Mouse (Mus musculus) thymus, adult 2 months (tissue): Measurements from ENCODE around the gene Mtmr3.

Experiments used
- CTCF ChIP-seq: fragments of 200-500 bp; IDR thresholded peaks from 2 replicates; pipeline ENCODE4 v1.5.1; 2012; ENCODE audit warnings: mild to moderate bottlenecking, control low read depth, low read length, moderate library complexity, borderline replicate concordance; ENCODE audit not compliant: control insufficient read depth, poor library complexity, insufficient read depth; ENCODE audit errors: extremely low read depth
- POLR2A ChIP-seq: fragments of 200-500 bp; IDR thresholded peaks from 2 replicates; pipeline ENCODE4 v1.6.1; 2012; ENCODE audit warnings: mild to moderate bottlenecking, low read length, control low read depth, moderate library complexity; ENCODE audit not compliant: control insufficient read depth, poor library complexity, insufficient read depth; ENCODE audit errors: extremely low read depth

- TF ChIP-seq POLR2A (no peak), CTCF (no peak)
These were observed 46.5 kb upstream of the Mtmr3 start for GRCm38 (mm10) chr11:4641185-4641584.
